Mouse (Mus musculus) lung, postnatal 4 days (tissue): ENCODE results near the gene Cyct.

Experiments used
- DNase-seq, 2 experiments: peaks; one replicate each; pipeline ENCODE4 v3.0.0; 2021

The Cyct gene

GRCm38 (mm10) chr2:76360226-76360625, at the start of gene Cyct:
Gene Cyct (minus strand): TSS chr2:76360450.
- DNase-seq = no peak

GRCm38 (mm10) chr2:76409986-76410385, 49.7 kb upstream of the Cyct start:
- DNase-seq = no peak

- no peak for DNase-seq
Observed at GRCm38 (mm10) chr2:76409526-76409925, 49.3 kb upstream of the Cyct start.

GRCm38 (mm10) chr2:76406937-76407441, 46.7 kb upstream of the Cyct start:
- peak; percentile 65 to 71 for DNase-seq

- peak; percentile 81 to 90 for DNase-seq
Observed at GRCm38 (mm10) chr2:76406151-76406936, 46.1 kb upstream of the Cyct start, which contains the start of gene Osbpl6. Gene Osbpl6 (plus strand): TSS chr2:76406508.

- DNase-seq = no peak
Observed at GRCm38 (mm10) chr2:76405596-76406150, 45.4 kb upstream of the Cyct start.

- DNase-seq = no peak
Observed at GRCm38 (mm10) chr2:76400178-76400577, 39.9 kb upstream of the Cyct start.

GRCm38 (mm10) chr2:76386531-76386930, 26.3 kb upstream of the Cyct start:
- no peak for DNase-seq

GRCm38 (mm10) chr2:76378646-76379045, 18.4 kb upstream of the Cyct start:
- no peak for DNase-seq

GRCm38 (mm10) chr2:76374544-76375206, 14.4 kb upstream of the Cyct start:
- no peak for DNase-seq

- DNase-seq = no peak
Observed at GRCm38 (mm10) chr2:76372244-76372643, 12.0 kb upstream of the Cyct start.

- no peak for DNase-seq
Observed at GRCm38 (mm10) chr2:76370656-76370922, 10.3 kb upstream of the Cyct start.

GRCm38 (mm10) chr2:76369821-76370655, 9.8 kb upstream of the Cyct start, which contains the start of gene Rbm45:
Gene Rbm45 (plus strand): TSS chr2:76369984.
- peak; percentile 89 to 90 for DNase-seq

- no peak for DNase-seq
Observed at GRCm38 (mm10) chr2:76368861-76369660, 8.8 kb upstream of the Cyct start.

- peak; percentile 54 to 82 for DNase-seq
Observed at GRCm38 (mm10) chr2:76367188-76367922, 7.1 kb upstream of the Cyct start.

- no peak for DNase-seq
Observed at GRCm38 (mm10) chr2:76365811-76366210, 5.6 kb upstream of the Cyct start.

- no peak for DNase-seq
Observed at GRCm38 (mm10) chr2:76362111-76362510, 1.9 kb upstream of the Cyct start.

- DNase-seq = no peak
Observed at GRCm38 (mm10) chr2:76347839-76348238, 12.4 kb downstream of the Cyct start.

GRCm38 (mm10) chr2:76342146-76342545, 18.1 kb downstream of the Cyct start:
- DNase-seq = no peak

GRCm38 (mm10) chr2:76338215-76339156, 21.8 kb downstream of the Cyct start, which contains the start of gene Pde11a:
Gene Pde11a (minus strand): TSS chr2:76338774.
- peak; percentile 24 to 43 for DNase-seq
